Mouse (Mus musculus) embryonic facial prominence, embryonic 13.5 days (tissue): Measurements from ENCODE around the gene Gm29609. TPM values are rescaled to one million over a fixed set of nuclear protein-coding genes. Genes with fewer than 3 reads are reported as not detected.

ENCODE experiments used
- ATAC-seq: fragments of 200-750 bp; cut with Nextera tagmentation; 2 replicates; pipeline ENCODE4 v1.8.0; 2017; ENCODE audit warnings: low read depth; ENCODE audit not compliant: insufficient number of reproducible peaks, insufficient read depth, low FRiP score, low TSS enrichment
- H3K27ac ChIP-seq: fragments of 300-500 bp; sonication (generic); 2 replicates; pipeline ENCODE4 v1.5.1; 2015; ENCODE audit warnings: moderate library complexity, mild to moderate bottlenecking, inconsistent platforms
- H3K27me3 ChIP-seq: fragments of 300-500 bp; sonication (generic); 2 replicates; pipeline ENCODE4 v1.6.1; 2015; ENCODE audit warnings: mild to moderate bottlenecking, inconsistent platforms
- H3K36me3 ChIP-seq: fragments of 300-500 bp; sonication (generic); 2 replicates; pipeline ENCODE4 v1.6.1; 2015; ENCODE audit warnings: mild to moderate bottlenecking, inconsistent platforms
- H3K4me1 ChIP-seq: fragments of 300-500 bp; sonication (generic); 2 replicates; pipeline ENCODE4 v1.6.1; 2015; ENCODE audit warnings: inconsistent platforms
- H3K4me2 ChIP-seq: fragments of 300-500 bp; sonication (generic); 2 replicates; pipeline ENCODE4 v1.6.1; 2015; ENCODE audit warnings: moderate library complexity, mild to moderate bottlenecking, inconsistent platforms
- H3K4me3 ChIP-seq: fragments of 300-500 bp; sonication (generic); 2 replicates; pipeline ENCODE4 v1.5.1; 2015; ENCODE audit warnings: mild to moderate bottlenecking, inconsistent platforms
- H3K9ac ChIP-seq: fragments of 300-500 bp; sonication (generic); 2 replicates; pipeline ENCODE4 v1.6.1; 2015; ENCODE audit warnings: mild to moderate bottlenecking, inconsistent platforms
- H3K9me3 ChIP-seq: fragments of 300-500 bp; sonication (generic); 2 replicates; pipeline ENCODE4 v1.6.1; 2016; ENCODE audit warnings: inconsistent platforms
- WGBS: fragments of 180-500 bp; shearing (Covaris S2); methylation state at CpG from one replicate; pipeline ENCODE4 v1.1.7; 2015; ENCODE audit warnings: mixed read lengths; 5-methylcytosine and 5-hydroxymethylcytosine counted together
- polyA plus RNA-seq: library from polyadenylated mRNA; unstranded; fragments of >200 nt; fragmentation: Nextera tagmentation; extraction: Ambion mirVana; gene quantifications from 2 replicates; pipeline ENCODE4 v1.2.1, GENCODE M21; 2015

Gm29609 gene
- polyA plus RNA-seq, 1 experiment from 2014 or later, result 0.41 TPM

- H3K9ac ChIP-seq, result peak overlapping the region; percentile 87
- H3K36me3 ChIP-seq, result peaks cover 10% of the 10 kb centered on the region
- peak overlapping the region; percentile 99 for H3K27ac ChIP-seq
- H3K9me3 ChIP-seq, result no peaks in the 10 kb centered on the region
- H3K4me3 ChIP-seq, result peak overlapping the region; percentile 86
- no peaks in the 10 kb centered on the region for H3K27me3 ChIP-seq
- WGBS, result 0% methylated on average over 25 of the region's 25 CpGs
- H3K4me1 ChIP-seq, result peaks cover 12% of the 10 kb centered on the region
- ATAC-seq, result peak; percentile 27; the same call in 1 of the 2 replicates
- H3K4me2 ChIP-seq, result peak overlapping the region; percentile 94
These were observed 378 bp downstream of the Gm29609 start for GRCm38 (mm10) chr5:31179301-31179765.

- no peak for ATAC-seq
- Histone ChIP-seq H3K4me3 (no peak overlapping the region), H3K4me1 (no peaks in the 10 kb centered on the region), H3K36me3 (peaks cover 94% of the 10 kb centered on the region), H3K9ac (no peak overlapping the region), H3K27me3 (no peaks in the 10 kb centered on the region), H3K9me3 (no peaks in the 10 kb centered on the region), H3K27ac (no peak overlapping the region), H3K4me2 (no peak overlapping the region)
- whole genome bisulfite sequencing, result 89% methylated on average over 4 of the region's 4 CpGs
These were observed 11.1 kb downstream of the Gm29609 start for GRCm38 (mm10) chr5:31168630-31169029.

- Histone ChIP-seq H3K4me2 (no peak overlapping the region), H3K27me3 (no peaks in the 10 kb centered on the region), H3K4me3 (no peak overlapping the region), H3K36me3 (peaks cover 91% of the 10 kb centered on the region), H3K9me3 (no peaks in the 10 kb centered on the region), H3K27ac (no peak overlapping the region), H3K4me1 (no peaks in the 10 kb centered on the region), H3K9ac (no peak overlapping the region)
- ATAC-seq, result no peak
- WGBS, result 100% methylated on average over 1 of the region's 1 CpGs
These were observed 14.8 kb downstream of the Gm29609 start for GRCm38 (mm10) chr5:31164878-31165277.

GRCm38 (mm10) chr5:31162462-31162861, 17.2 kb downstream of the Gm29609 start:
- no peak overlapping the region for H3K27ac ChIP-seq
- H3K36me3 ChIP-seq, result peaks cover 91% of the 10 kb centered on the region
- no peaks in the 10 kb centered on the region for H3K27me3 ChIP-seq
- no peaks in the 10 kb centered on the region for H3K4me1 ChIP-seq
- H3K4me2 ChIP-seq, result no peak overlapping the region
- no peak overlapping the region for H3K9ac ChIP-seq
- H3K9me3 ChIP-seq, result no peaks in the 10 kb centered on the region
- no peak for ATAC-seq
- H3K4me3 ChIP-seq, result no peak overlapping the region

GRCm38 (mm10) chr5:31154152-31154553, 25.6 kb downstream of the Gm29609 start, which contains the start of gene Mpv17:
Mpv17 (minus strand) TSS chr5:31154251.
- WGBS, result under 1% methylated on average over 19 of the region's 19 CpGs
- Histone ChIP-seq H3K27ac (peak within 1 kb of the TSS; percentile 80), H3K36me3 (peaks cover 54% of the 10 kb centered on the region), H3K27me3 (no peaks in the 10 kb centered on the region), H3K9ac (peak within 1 kb of the TSS; percentile 80), H3K9me3 (no peaks in the 10 kb centered on the region), H3K4me1 (peaks cover 13% of the 10 kb centered on the region), H3K4me2 (peak within 1 kb of the TSS; percentile 88), H3K4me3 (peak within 1 kb of the TSS; percentile 69)
- ATAC-seq, result peak; percentile 90

- no peaks in the 10 kb centered on the region for H3K27me3 ChIP-seq
- 0 out of 2 replicates have a peak, but pooled peaks have one; percentile 12 for ATAC-seq
- H3K4me2 ChIP-seq, result peak overlapping the region; percentile 88
- H3K9me3 ChIP-seq, result no peaks in the 10 kb centered on the region
- 40% methylated on average over 6 of the region's 6 CpGs for WGBS
- H3K4me1 ChIP-seq, result peaks cover 13% of the 10 kb centered on the region
- peaks cover 49% of the 10 kb centered on the region for H3K36me3 ChIP-seq
- H3K4me3 ChIP-seq, result peak overlapping the region; percentile 69
- peak overlapping the region; percentile 80 for H3K27ac ChIP-seq
- peak overlapping the region; percentile 80 for H3K9ac ChIP-seq
These were observed 26.1 kb downstream of the Gm29609 start for GRCm38 (mm10) chr5:31153516-31154151.

- H3K27ac ChIP-seq, result no peak overlapping the region
- no peak overlapping the region for H3K9ac ChIP-seq
- peaks cover 13% of the 10 kb centered on the region for H3K4me1 ChIP-seq
- no peak for ATAC-seq
- no peak overlapping the region for H3K4me3 ChIP-seq
- H3K36me3 ChIP-seq, result peaks cover 41% of the 10 kb centered on the region
- 96% methylated on average over 3 of the region's 3 CpGs for WGBS
- no peak overlapping the region for H3K4me2 ChIP-seq
- H3K9me3 ChIP-seq, result no peaks in the 10 kb centered on the region
- no peaks in the 10 kb centered on the region for H3K27me3 ChIP-seq
These were observed 28.0 kb downstream of the Gm29609 start for GRCm38 (mm10) chr5:31151746-31152145.

- ATAC-seq, result no peak
- Histone ChIP-seq H3K36me3 (peaks cover 43% of the 10 kb centered on the region), H3K4me2 (no peak overlapping the region), H3K27ac (no peak overlapping the region), H3K9me3 (no peaks in the 10 kb centered on the region), H3K27me3 (no peaks in the 10 kb centered on the region), H3K9ac (no peak overlapping the region), H3K4me3 (no peak overlapping the region), H3K4me1 (peaks cover 11% of the 10 kb centered on the region)
- WGBS, result 90% methylated on average over 4 of the region's 4 CpGs
These were observed 29.9 kb downstream of the Gm29609 start for GRCm38 (mm10) chr5:31149781-31150180.

GRCm38 (mm10) chr5:31138968-31139425, 40.7 kb downstream of the Gm29609 start:
- ATAC-seq, result no peak
- Histone ChIP-seq H3K4me2 (peak overlapping the region; percentile 45), H3K27me3 (peaks cover 62% of the 10 kb centered on the region), H3K27ac (no peak overlapping the region), H3K9me3 (no peaks in the 10 kb centered on the region), H3K4me3 (peak overlapping the region; percentile 29), H3K9ac (no peak overlapping the region), H3K4me1 (peaks cover 23% of the 10 kb centered on the region), H3K36me3 (peaks cover 17% of the 10 kb centered on the region)
- 14% methylated on average over 9 of the region's 9 CpGs for WGBS

GRCm38 (mm10) chr5:31138241-31138967, 41.3 kb downstream of the Gm29609 start, which contains the start of gene Ucn:
Ucn (minus strand) TSS chr5:31138829.
- H3K36me3 ChIP-seq, result peaks cover 12% of the 10 kb centered on the region
- 2% methylated on average over 52 of the region's 52 CpGs for WGBS
- no peak within 1 kb of the TSS for H3K27ac ChIP-seq
- no peak for ATAC-seq
- H3K4me2 ChIP-seq, result peak within 1 kb of the TSS; percentile 45
- H3K4me1 ChIP-seq, result peaks cover 23% of the 10 kb centered on the region
- no peak within 1 kb of the TSS for H3K9ac ChIP-seq
- H3K4me3 ChIP-seq, result peak within 1 kb of the TSS; percentile 29
- H3K9me3 ChIP-seq, result no peaks in the 10 kb centered on the region
- peaks cover 67% of the 10 kb centered on the region for H3K27me3 ChIP-seq

- Histone ChIP-seq H3K27ac (no peak overlapping the region), H3K36me3 (peaks cover 9% of the 10 kb centered on the region), H3K4me3 (peak overlapping the region; percentile 29), H3K4me2 (peak overlapping the region; percentile 45), H3K9ac (no peak overlapping the region), H3K4me1 (peaks cover 23% of the 10 kb centered on the region), H3K9me3 (no peaks in the 10 kb centered on the region), H3K27me3 (peaks cover 67% of the 10 kb centered on the region)
- ATAC-seq, result no peak
- WGBS, result 1% methylated on average over 13 of the region's 13 CpGs
These were observed 42.1 kb downstream of the Gm29609 start for GRCm38 (mm10) chr5:31137658-31138057.
